Mouse (Mus musculus): ENCODE results near the gene H2afy. TPM values are rescaled to one million over a fixed set of nuclear protein-coding genes. Genes with fewer than 3 reads are reported as not detected.

H2afy gene
- 105 and 116 TPM in 2 replicates for polyA plus RNA-seq (2015; fragmentation: Nextera tagmentation; extraction: Ambion mirVana)

GRCm38 (mm10) chr13:56136200-56136599 is at the start of gene H2afy:
Gene H2afy, minus strand, starts transcription at chr13:56136361.

GRCm38 (mm10) chr13:56178416-56179035 is 42.4 kb upstream of the H2afy start, which contains the start of gene Tifab:
Gene Tifab, minus strand, starts transcription at chr13:56178885.

Other genes starting within 250 kb of the H2afy start
- 1.4 and 4.5 TPM in 2 replicates for gene Tifab, start 42.5 kb upstream of the H2afy start, polyA plus RNA-seq (2015; fragmentation: Nextera tagmentation; extraction: Ambion mirVana)
- not detected in 2 replicates for gene Neurog1, start 115.8 kb upstream of the H2afy start, polyA plus RNA-seq (2015; fragmentation: Nextera tagmentation; extraction: Ambion mirVana)
- 69.1 and 74.6 TPM in 2 replicates for gene Cxcl14, start 160.2 kb upstream of the H2afy start, polyA plus RNA-seq (2015; fragmentation: Nextera tagmentation; extraction: Ambion mirVana)